Mouse (Mus musculus): ENCODE results near the gene Fthl17c.
"Not testable (repeated sequence)": the region's sequence is repeated elsewhere in the genome, so short reads cannot be mapped to it uniquely, and the experiment has no call there.

Gene Fthl17c

GRCm38 (mm10) chrX:8976459-8976858 is at the start of gene Fthl17c:
TSS of gene Fthl17c (minus strand) at chrX:8976559.
- DNase-seq: not testable (repeated sequence)

GRCm38 (mm10) chrX:9019481-9019880 is 43.1 kb upstream of the Fthl17c start:
- DNase-seq: no peak

- no peak for DNase-seq
Observed at GRCm38 (mm10) chrX:9016079-9016478, 39.7 kb upstream of the Fthl17c start.

GRCm38 (mm10) chrX:8986655-8987054 is 10.3 kb upstream of the Fthl17c start, which contains the start of gene Fthl17d:
TSS of gene Fthl17d (minus strand) at chrX:8986755.
- DNase-seq: not testable (repeated sequence)

- DNase-seq: peak; percentile 3
Observed at GRCm38 (mm10) chrX:8964618-8965017, 11.7 kb downstream of the Fthl17c start.

- not testable (repeated sequence) for DNase-seq
Observed at GRCm38 (mm10) chrX:8962875-8963274, 13.5 kb downstream of the Fthl17c start, which contains the start of gene Fthl17b. TSS of gene Fthl17b (minus strand) at chrX:8962975.

GRCm38 (mm10) chrX:8948130-8948805 is 28.1 kb downstream of the Fthl17c start:
- DNase-seq: peak; percentile 87

- no peak for DNase-seq
Observed at GRCm38 (mm10) chrX:8944041-8944440, 32.3 kb downstream of the Fthl17c start.

- DNase-seq: no peak
Observed at GRCm38 (mm10) chrX:8927308-8927707, 49.1 kb downstream of the Fthl17c start.

Measured in lung, postnatal 10 days (tissue).